Mouse (Mus musculus) mouse embryonic stem cell (cell line): ENCODE measurements around the gene Paqr3.

ENCODE experiments used
- in situ Hi-C, 2 experiments: fragments of 300-500 bp; cut with MboI; formaldehyde crosslinking; loops; 1 replicate in 1 of 2; 3 replicates in 1 of 2; pipeline ENCODE4 v1.14.3; 2019 to 2020; ENCODE audit warnings: low sequenced_read_pairs in 2 of 2, low pct_unique_long_range_greater_than_20kb in 1 of 2, mixed read lengths in 1 of 2; ENCODE audit not compliant: unreplicated experiment in 1 of 2

Gene Paqr3

DNA sequence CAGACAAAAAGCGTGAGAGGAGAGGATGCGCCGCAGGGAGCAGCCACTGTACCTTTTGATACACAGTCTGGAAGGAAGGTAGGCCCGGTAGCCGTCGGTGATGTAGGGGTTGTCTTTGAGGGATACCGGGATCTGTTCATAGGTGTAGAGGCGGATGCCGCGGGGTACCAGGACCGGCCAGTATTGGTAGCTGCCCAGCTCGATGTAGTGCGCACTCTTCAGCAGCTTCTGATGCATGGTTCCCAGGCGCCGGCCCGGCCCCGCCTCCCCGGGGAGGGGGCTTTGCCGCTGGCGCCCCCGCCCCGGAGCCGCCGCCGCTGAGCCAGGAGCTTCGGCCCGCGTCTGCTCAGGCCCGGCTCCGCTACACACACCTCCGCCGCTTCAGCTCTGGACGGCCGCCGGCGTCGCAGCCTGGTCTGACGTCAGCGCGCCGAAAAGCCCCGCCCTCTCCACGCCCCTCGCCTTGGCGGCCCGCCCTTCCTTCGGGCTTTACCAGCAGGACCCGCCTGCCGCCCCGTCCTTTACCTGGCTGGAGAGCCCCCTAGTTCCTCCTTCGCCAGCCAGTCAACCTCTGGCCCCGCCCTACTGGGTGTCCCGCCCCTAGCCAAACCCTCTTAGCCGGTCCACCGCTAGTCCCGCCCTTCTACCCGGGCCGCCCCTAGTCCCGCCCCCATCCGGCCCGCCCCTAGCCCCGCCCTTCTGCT, at the start of gene Paqr3:
TSS of gene Paqr3 (minus strand) at position 390 of the 704 bp plus-strand sequence.
- in situ Hi-C loops, result loop anchor here (25.0 kb wide), 2 partner anchors 1076 to 1226 kb away; partner anchors contain the start of gene Cfap299 (in 1 of the 2)

DNA sequence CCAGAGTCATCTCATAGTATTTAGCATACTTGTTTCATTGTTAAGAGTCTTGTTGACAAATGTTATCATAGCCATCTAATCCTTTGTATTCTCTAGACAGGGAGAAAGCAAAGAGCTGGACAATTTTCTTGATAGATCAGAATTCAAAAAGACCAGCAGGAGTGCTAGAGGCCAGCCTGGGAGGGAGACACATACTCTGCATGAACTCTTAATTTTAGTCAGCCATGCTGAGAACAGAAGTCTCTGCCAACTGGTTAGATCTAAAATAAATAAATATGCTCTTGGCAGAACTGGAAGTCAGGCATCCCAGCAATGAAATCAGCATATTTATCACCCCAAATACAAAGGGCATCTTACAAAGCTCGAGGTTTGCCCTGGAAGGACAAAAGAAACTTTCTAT, 43.3 kb upstream of the Paqr3 start:
- in situ Hi-C loops, result no loop called here

GRCm38 (mm10) chr5:97135331-97135730, 23.9 kb upstream of the Paqr3 start:
- in situ Hi-C loops, result loop anchor here in 1 of 2 experiments (25.0 kb wide), 1 partner anchor 202 kb away; no protein-coding TSS in a partner anchor

- in situ Hi-C loops, result loop anchor here in 1 of 2 experiments (5.0 to 25.0 kb wide), 2 partner anchors 208 to 423 kb away; no protein-coding TSS in a partner anchor
Measured at GRCm38 (mm10) chr5:97129589-97129988, 18.2 kb upstream of the Paqr3 start.

DNA sequence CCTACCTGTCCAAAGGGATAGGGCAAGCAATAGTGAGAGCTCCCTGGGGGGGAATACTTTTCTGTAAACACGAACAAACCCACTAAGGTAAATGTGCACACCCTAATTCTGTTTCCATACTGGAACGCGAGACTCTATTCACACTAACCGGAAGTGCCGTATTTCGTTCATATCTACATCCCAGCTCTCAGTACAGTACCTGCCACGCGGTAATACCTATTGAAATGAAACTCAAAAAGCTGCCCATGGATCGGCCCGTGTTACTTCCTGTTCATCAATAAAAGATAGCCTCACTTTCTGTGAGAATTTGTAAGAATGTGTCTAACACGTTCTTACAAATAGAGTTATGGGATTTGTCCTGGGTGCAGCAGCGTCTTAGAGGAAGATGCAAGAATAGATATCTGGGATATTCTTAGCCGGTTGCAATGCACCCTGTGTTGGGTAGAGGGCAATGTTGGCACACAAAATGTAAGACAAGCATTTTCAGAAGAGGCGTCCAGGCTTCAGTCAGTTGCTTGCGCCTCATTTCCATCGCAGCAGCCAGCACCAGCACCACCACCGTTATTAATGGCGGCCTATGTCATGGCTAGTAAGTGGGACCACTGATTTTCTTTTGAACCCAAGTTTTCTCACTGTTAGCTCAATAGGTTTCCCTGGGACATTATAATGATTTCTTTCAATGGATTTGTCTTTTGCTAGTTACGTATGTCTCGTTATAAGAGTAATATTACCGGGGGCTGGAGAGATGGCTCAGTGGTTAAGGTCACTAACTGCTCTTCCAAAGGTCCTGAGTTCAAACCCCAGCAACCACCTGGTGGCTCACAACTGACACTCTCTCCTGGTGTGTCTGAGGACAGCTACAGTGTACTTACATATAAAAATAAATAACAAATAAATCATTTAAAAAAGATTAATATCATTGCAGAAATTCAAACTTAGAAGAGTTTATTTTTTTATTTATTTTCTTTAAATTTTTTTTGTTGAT, 17.1 kb upstream of the Paqr3 start:
- in situ Hi-C loops, result loop anchor here in 1 of 2 experiments (5.0 to 25.0 kb wide), 2 partner anchors 209 to 424 kb away; no protein-coding TSS in a partner anchor

- in situ Hi-C loops, result loop anchor here in 1 of 2 experiments (5.0 to 25.0 kb wide), 2 partner anchors 210 to 425 kb away; no protein-coding TSS in a partner anchor
Measured at GRCm38 (mm10) chr5:97127284-97127683, 15.9 kb upstream of the Paqr3 start.

GRCm38 (mm10) chr5:97126005-97126404, 14.6 kb upstream of the Paqr3 start:
- in situ Hi-C loops, result loop anchor here in 1 of 2 experiments (5.0 to 25.0 kb wide), 2 partner anchors 211 to 426 kb away; no protein-coding TSS in a partner anchor

- in situ Hi-C loops, result loop anchor here in 1 of 2 experiments (5.0 to 25.0 kb wide), 2 partner anchors 212 to 427 kb away; no protein-coding TSS in a partner anchor
Measured at GRCm38 (mm10) chr5:97125459-97125970, 14.1 kb upstream of the Paqr3 start.

DNA sequence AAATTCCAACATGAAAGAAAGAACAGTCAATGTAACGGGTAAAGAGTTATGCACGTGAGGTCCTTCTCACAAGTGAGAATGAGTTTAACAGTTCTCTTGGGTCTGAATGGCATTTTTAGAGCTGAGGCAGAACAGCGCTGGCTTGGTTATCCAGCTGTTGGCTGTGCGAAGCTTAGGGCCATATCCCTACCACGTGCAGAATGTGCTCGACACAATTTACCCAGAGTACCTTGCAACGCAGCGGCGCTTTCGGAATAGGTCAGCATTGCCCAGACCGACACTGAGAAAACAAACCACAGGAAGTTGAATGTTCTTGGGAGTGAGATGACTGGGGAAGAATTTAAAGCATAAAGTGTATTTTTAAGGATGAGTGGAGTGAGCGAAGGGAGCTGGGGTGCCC, 13.6 kb upstream of the Paqr3 start:
- in situ Hi-C loops, result loop anchor here (5.0 to 25.0 kb wide), 4 partner anchors 212 to 1212 kb away; partner anchors contain the start of gene Cfap299 (in 1 of the 2)

DNA sequence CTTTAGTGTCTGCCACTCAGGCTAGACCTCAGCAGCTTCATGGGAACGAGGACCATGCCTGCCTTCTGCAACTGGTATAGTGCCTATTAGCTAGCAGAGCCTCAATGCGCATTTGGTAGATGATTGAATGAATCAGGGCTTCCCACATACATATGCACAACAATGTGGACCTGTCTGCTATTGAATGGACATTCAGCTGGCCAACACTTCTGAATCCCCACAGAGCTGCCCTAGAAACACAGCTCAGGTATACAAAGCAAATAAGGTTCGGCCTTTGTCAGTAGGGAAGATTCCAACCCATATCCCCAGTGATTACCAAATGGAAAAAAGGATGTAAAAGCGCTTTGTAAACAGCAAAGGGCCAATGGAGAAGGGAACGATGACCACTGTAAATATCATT, 699 bp downstream of the Paqr3 start:
- in situ Hi-C loops, result loop anchor here (25.0 kb wide), 2 partner anchors 1077 to 1227 kb away; partner anchors contain the start of gene Cfap299 (in 1 of the 2)

DNA sequence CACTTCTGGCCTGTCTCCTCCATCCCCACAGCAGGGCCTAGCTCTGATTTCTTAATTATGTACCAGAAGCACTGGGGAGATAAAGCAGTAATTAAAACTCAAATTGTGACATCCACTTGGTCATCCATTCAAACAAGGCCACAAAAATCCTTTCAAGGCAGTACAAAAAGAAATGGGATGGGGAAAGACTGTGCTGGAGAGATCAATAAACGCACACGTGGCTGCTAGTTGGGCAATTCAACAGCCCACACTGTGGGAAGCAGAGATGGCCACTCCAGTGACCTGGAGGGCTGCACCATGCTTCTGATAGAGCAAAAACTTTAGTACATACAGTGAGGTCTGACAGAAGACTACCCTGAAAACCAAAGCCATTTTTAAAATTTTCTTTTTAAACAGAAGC, 1.3 kb downstream of the Paqr3 start:
- in situ Hi-C loops, result loop anchor here (25.0 kb wide), 2 partner anchors 1077 to 1227 kb away; partner anchors contain the start of gene Cfap299 (in 1 of the 2)

- in situ Hi-C loops, result loop anchor here (25.0 kb wide), 2 partner anchors 1079 to 1229 kb away; partner anchors contain the start of gene Cfap299 (in 1 of the 2)
Measured at GRCm38 (mm10) chr5:97108333-97108732, 3.1 kb downstream of the Paqr3 start.

DNA sequence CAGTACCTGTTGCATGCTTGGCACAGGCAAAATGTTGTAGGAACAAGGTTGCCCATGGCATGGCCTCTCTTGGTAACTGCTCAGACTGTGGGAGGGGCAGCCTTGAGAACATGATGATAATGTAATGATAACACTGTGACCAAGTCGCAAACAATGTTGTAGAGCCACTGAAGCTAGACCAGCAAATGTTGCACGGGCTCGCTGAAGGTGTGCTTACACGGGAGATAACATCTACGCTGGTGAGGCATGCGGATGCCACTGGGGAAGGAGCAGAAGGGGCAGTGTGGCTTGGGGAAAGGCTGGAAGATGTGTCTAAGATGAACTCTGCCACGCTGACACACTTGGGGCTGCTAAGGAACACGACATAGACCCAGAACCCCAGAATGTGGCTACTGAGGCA, 11.4 kb downstream of the Paqr3 start:
- in situ Hi-C loops, result loop anchor here (25.0 kb wide), 2 partner anchors 1087 to 1237 kb away; partner anchors contain the start of gene Cfap299 (in 1 of the 2)

GRCm38 (mm10) chr5:97097631-97098041, 13.8 kb downstream of the Paqr3 start:
- in situ Hi-C loops, result no loop called here

GRCm38 (mm10) chr5:97095335-97095734, 16.1 kb downstream of the Paqr3 start:
- in situ Hi-C loops, result no loop called here

DNA sequence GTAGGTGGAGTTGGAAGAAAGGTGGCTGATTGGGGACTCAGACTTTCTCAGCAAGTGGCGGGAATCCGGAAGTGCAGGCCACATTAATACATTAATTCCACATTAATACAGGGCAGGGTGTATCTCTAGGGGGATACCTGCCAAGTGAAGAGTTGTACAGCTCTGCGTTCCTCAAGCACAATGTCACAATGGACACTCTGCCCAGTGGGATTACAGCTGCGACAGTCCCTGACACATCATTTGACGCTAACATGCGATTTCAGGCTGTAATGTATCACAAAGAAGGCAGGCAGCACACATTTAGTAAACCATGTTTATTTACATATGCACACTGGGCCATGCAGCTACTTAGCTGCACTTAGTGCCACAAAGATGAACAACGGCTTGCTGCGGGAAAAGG, 18.4 kb downstream of the Paqr3 start:
- in situ Hi-C loops, result no loop called here

DNA sequence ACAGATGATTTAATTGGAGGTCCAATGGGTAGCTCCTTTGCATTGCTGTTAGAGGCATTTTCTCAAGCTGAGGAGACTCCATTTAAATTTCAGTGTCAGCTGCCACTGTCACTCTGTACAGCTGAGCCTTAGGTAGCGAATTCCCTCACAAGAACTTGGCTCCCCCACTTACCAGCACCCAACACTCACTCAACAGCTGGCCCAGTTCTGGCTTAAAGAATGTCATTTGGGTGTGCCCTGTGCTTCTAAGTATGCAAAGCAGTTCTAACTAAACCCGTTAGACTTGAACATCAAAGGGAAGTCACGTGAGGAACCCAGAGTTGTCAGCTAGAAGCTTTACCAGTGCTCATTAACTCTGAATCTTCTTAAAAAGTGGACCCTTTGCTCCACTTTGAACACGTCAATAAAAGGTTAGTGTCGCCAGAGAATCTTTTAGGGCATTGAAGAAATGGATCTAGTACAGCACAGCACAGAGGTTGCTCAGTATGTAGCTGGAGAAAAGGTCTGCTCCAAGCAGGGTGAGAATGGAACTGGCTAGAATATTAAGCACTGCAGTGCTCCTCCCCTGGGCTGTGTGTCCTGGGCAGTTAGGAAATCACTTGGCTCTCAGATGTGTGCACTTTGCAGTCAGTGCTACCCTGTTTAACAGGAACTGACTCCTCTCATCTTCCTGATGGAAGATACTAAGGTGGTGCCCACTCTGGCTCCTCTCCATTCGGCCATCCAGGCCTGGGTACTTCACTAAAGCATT, 21.2 kb downstream of the Paqr3 start:
- in situ Hi-C loops, result no loop called here
